Mouse (Mus musculus): ENCODE results near the gene Cirbp. TPM values are rescaled to one million over a fixed set of nuclear protein-coding genes. Genes with fewer than 3 reads are reported as not detected.

Gene Cirbp
- polyA plus RNA-seq, 2 experiments = 10.1 to 19.8 TPM

DNA sequence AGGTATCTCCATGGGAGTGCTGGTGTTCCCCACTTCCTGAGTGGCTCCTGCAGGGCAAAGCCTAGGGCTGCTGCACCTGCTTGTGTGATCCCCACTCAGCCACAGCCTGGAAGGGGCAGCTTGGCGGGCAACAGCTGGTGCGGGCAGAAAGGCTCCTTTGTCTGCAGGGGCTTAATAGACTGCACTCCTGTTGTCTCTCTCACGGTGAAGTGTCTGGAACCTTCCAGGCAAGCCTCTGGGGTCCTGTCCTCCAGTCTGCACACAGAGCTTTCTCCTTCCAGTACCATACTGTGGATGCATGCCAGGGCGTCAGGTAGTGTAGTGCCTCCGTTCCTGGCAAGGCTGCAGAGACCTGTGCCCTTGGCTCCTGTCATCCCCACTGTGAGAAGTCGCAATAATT, 47.2 kb upstream of the Cirbp start:
- Histone ChIP-seq H3K9me3 (ENCODE audit: control insufficient read depth, low read length) (no peaks in the 10 kb centered on the region), H3K36me3 (replicated peaks; ENCODE audit: control insufficient read depth, insufficient read depth, low read depth) (peaks cover 54% of the 10 kb centered on the region), H3K27me3 (ENCODE audit: control insufficient read depth, insufficient read depth, low read length) (no peaks in the 10 kb centered on the region), H3K4me1 (replicated peaks; ENCODE audit: control insufficient read depth in 2 of 2, insufficient read depth in 2 of 2, low read length in 1 of 2) (peaks cover 26 to 36% of the 10 kb centered on the region in 2 experiments), H3K9ac (replicated peaks) (peak overlapping the region; percentile 99), H3K4me3 (ENCODE audit: insufficient read depth in 1 of 2, low read depth in 2 of 2, low read length in 2 of 2) (peak overlapping the region; percentile 85 to 97), H3K27ac (peak overlapping the region; percentile 69; the same call in 1 of the 2 replicates), H3K4me2 (ENCODE audit: low read depth) (peak overlapping the region; percentile 81)
- WGBS (ENCODE audit: insufficient replicate concordance) = 76% methylated on average over 6 of the region's 6 CpGs
- TF ChIP-seq CTCF (IDR thresholded peaks at IDR 0.05; ENCODE audit: low read depth) (no peak), EP300 (IDR thresholded peaks at IDR 0.05; ENCODE audit: low read depth) (no peak)
- ATAC-seq (ENCODE audit: insufficient read depth) (no peak), DNase-seq (ENCODE audit: low read depth in 3 of 3, low spot score in 3 of 3) (no peak)

DNA sequence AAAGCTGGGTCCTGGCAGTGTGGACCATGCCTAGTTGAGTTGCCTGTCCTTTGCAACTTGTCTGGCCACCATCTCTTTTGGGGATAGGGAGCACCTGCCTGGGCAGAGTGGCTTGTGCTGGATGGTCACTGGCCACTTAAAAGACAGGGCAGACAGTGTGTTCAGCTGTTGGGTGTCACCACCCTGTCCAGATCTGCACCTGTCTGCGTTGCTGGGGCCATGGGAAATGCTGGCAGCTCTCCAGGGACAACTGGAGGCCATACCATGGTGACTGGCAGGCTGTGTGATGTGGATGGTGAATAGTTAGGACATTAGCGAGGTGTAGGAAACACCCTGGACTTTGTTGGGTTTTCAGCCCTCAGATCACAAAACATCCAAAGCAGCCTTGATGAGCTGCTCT, 45.6 kb upstream of the Cirbp start:
- Histone ChIP-seq H3K4me2 (ENCODE audit: low read depth) (no peak overlapping the region; the same call in 1 of the 2 replicates), H3K36me3 (replicated peaks; ENCODE audit: control insufficient read depth, insufficient read depth, low read depth) (peaks cover 63% of the 10 kb centered on the region), H3K4me1 (replicated peaks; ENCODE audit: control insufficient read depth in 2 of 2, insufficient read depth in 2 of 2, low read length in 1 of 2) (peaks cover 35 to 40% of the 10 kb centered on the region in 2 experiments), H3K9ac (replicated peaks) (no peak overlapping the region; the same call in 1 of the 2 replicates), H3K27me3 (ENCODE audit: control insufficient read depth, insufficient read depth, low read length) (no peaks in the 10 kb centered on the region), H3K9me3 (ENCODE audit: control insufficient read depth, low read length) (no peaks in the 10 kb centered on the region), H3K4me3 (ENCODE audit: insufficient read depth in 1 of 2, low read depth in 2 of 2, low read length in 2 of 2) (no peak overlapping the region), H3K27ac (peak overlapping the region; percentile 6; the same call in 1 of the 2 replicates)
- TF ChIP-seq EP300 (IDR thresholded peaks at IDR 0.05; ENCODE audit: low read depth) (no peak), CTCF (IDR thresholded peaks at IDR 0.05; ENCODE audit: low read depth) (no peak)
- 80% methylated on average over 2 of the region's 2 CpGs for WGBS (ENCODE audit: insufficient replicate concordance)
- DNase-seq (ENCODE audit: low read depth in 3 of 3, low spot score in 3 of 3) = no peak
- ATAC-seq (ENCODE audit: insufficient read depth) = no peak

DNA sequence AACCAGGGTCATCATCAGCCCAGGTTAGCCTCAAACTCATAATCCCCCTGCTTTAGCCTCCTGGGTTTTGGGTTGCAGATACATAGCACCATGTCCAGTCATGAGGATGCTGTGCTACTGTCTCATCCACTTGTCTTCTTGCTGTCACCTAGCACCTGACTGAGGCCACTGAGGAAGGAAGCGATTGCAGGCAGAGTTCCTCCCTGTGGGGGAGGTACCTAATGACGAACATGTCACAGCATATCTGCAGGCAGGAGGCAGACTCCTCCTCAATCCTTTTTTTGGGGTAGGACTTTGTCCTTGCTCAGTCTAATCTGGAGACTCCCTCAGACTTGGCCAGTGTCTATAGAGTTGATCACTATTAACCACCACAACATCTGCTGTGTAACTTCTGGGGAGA, 44.1 kb upstream of the Cirbp start:
- Histone ChIP-seq H3K9ac (replicated peaks) (no peak overlapping the region), H3K4me2 (ENCODE audit: low read depth) (no peak overlapping the region), H3K9me3 (ENCODE audit: control insufficient read depth, low read length) (no peaks in the 10 kb centered on the region), H3K36me3 (replicated peaks; ENCODE audit: control insufficient read depth, insufficient read depth, low read depth) (peaks cover 78% of the 10 kb centered on the region), H3K27me3 (ENCODE audit: control insufficient read depth, insufficient read depth, low read length) (no peaks in the 10 kb centered on the region), H3K4me1 (replicated peaks; ENCODE audit: control insufficient read depth in 2 of 2, insufficient read depth in 2 of 2, low read length in 1 of 2) (peaks cover 43 to 47% of the 10 kb centered on the region in 2 experiments), H3K4me3 (ENCODE audit: insufficient read depth in 1 of 2, low read depth in 2 of 2, low read length in 2 of 2) (no peak overlapping the region), H3K27ac (no peak overlapping the region)
- DNase-seq (ENCODE audit: low read depth in 3 of 3, low spot score in 3 of 3) (no peak), ATAC-seq (ENCODE audit: insufficient read depth) (no peak)
- TF ChIP-seq EP300 (IDR thresholded peaks at IDR 0.05; ENCODE audit: low read depth) (no peak), CTCF (IDR thresholded peaks at IDR 0.05; ENCODE audit: low read depth) (0 out of 2 replicates have a peak, but pooled peaks have one; percentile 11)
- 49% methylated on average over 2 of the region's 2 CpGs for WGBS (ENCODE audit: insufficient replicate concordance)

DNA sequence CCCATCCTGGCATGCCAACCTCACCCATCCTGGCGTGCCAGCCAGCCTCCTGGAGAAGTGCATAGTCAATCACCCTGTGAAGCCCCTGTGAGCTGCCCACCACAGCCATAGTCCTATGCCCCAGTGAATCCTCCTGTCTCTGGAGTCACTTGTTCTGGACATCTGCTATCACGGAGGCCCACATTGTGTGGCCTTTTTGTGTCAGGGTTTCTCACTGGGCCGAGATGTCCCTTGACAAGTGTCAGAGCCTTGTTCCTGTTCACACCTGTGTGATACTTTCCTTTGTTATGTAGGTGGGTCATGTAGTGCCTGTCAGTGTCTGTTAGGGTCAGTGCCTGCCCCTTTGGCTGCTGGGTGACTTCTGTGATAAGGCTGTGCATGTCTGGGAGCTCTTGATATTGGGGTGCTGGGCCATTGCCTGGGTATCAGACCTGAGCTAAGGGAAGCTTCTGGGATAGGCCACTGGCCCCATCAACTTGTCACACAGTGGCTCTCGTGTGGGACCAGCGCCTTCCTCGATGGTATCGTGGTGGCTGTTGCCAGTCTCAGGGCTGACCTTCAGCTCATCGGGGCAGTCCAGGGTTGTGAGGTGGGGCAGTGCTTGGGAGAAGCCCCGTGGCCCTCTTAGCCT, 41.7 kb upstream of the Cirbp start:
- Histone ChIP-seq H3K9me3 (ENCODE audit: control insufficient read depth, low read length) (no peaks in the 10 kb centered on the region), H3K4me3 (ENCODE audit: insufficient read depth in 1 of 2, low read depth in 2 of 2, low read length in 2 of 2) (peak overlapping the region in 1 of 2 experiments; percentile 34; a peak in 2 of 4 replicates), H3K4me2 (ENCODE audit: low read depth) (peak overlapping the region; percentile 69), H3K4me1 (replicated peaks; ENCODE audit: control insufficient read depth in 2 of 2, insufficient read depth in 2 of 2, low read length in 1 of 2) (peaks cover 35 to 41% of the 10 kb centered on the region in 2 experiments), H3K9ac (replicated peaks) (peak overlapping the region; percentile 61), H3K27me3 (ENCODE audit: control insufficient read depth, insufficient read depth, low read length) (no peaks in the 10 kb centered on the region), H3K27ac (peak overlapping the region; percentile 86), H3K36me3 (replicated peaks; ENCODE audit: control insufficient read depth, insufficient read depth, low read depth) (peaks cover 85% of the 10 kb centered on the region)
- TF ChIP-seq EP300 (IDR thresholded peaks at IDR 0.05; ENCODE audit: low read depth) = peak; percentile 80
- TF ChIP-seq CTCF (IDR thresholded peaks at IDR 0.05; ENCODE audit: low read depth) = no peak
- 39% methylated on average over 9 of the region's 9 CpGs for WGBS (ENCODE audit: insufficient replicate concordance)
- ATAC-seq (ENCODE audit: insufficient read depth) (peak; percentile 87), DNase-seq (ENCODE audit: low read depth in 3 of 3, low spot score in 3 of 3) (peak in 1 of 3 experiments; percentile 71)

DNA sequence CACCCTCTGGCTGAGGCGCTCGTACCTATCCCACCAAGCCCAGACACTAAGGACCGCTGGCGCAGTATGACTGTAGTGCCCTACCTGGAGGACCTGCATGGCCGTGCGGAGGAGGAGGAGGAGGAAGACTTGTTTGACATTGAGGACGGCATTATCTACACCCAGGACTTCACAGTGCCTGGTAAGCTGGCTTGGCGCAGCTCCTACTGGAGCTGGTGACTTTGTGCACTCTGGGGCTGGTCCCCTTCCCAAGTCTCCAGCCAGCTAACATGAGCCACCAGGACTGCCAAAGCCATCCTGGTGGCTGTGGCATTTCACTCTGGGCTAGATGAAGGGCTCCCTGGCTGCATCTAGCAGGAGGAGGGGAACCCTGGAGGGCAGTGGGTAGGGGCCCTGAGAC, 37.9 kb upstream of the Cirbp start:
- H3K9ac ChIP-seq (replicated peaks) = no peak overlapping the region
- no peak overlapping the region for H3K4me2 ChIP-seq (ENCODE audit: low read depth)
- H3K27me3 ChIP-seq (ENCODE audit: control insufficient read depth, insufficient read depth, low read length) = no peaks in the 10 kb centered on the region
- peaks cover 77% of the 10 kb centered on the region for H3K36me3 ChIP-seq (replicated peaks; ENCODE audit: control insufficient read depth, insufficient read depth, low read depth)
- no peaks in the 10 kb centered on the region for H3K9me3 ChIP-seq (ENCODE audit: control insufficient read depth, low read length)
- ATAC-seq (ENCODE audit: insufficient read depth) (no peak), DNase-seq (ENCODE audit: low read depth in 3 of 3, low spot score in 3 of 3) (no peak)
- no peak overlapping the region for H3K27ac ChIP-seq
- H3K4me3 ChIP-seq (ENCODE audit: insufficient read depth in 1 of 2, low read depth in 2 of 2, low read length in 2 of 2) = no peak overlapping the region
- WGBS (ENCODE audit: insufficient replicate concordance) = 92% methylated on average over 8 of the region's 8 CpGs
- H3K4me1 ChIP-seq (replicated peaks; ENCODE audit: control insufficient read depth in 2 of 2, insufficient read depth in 2 of 2, low read length in 1 of 2) = peaks cover 32 to 35% of the 10 kb centered on the region in 2 experiments
- TF ChIP-seq CTCF (IDR thresholded peaks at IDR 0.05; ENCODE audit: low read depth) (no peak), EP300 (IDR thresholded peaks at IDR 0.05; ENCODE audit: low read depth) (no peak)

Data from liver, embryonic 14.5 days (tissue).